Mouse (Mus musculus) liver, embryonic 16.5 days (tissue): ENCODE data around the gene Def6. TPM values are rescaled to one million over a fixed set of nuclear protein-coding genes. Genes with fewer than 3 reads are reported as not detected.
A peak's percentile ranks its signal among the peaks of the same experiment; 100 is the strongest.

Experiments
- ATAC-seq: fragments of 200-750 bp; cut with Nextera tagmentation; 2 replicates; pipeline ENCODE4 v1.8.0; 2017; ENCODE audit warnings: low read depth, mild to moderate bottlenecking, moderate number of reproducible peaks, moderate library complexity
- H3K27ac ChIP-seq: fragments of 300-500 bp; sonication (generic); 2 replicates; pipeline ENCODE4 v1.5.1; 2014; ENCODE audit warnings: mild to moderate bottlenecking, low read length
- H3K27me3 ChIP-seq: fragments of 300-500 bp; sonication (generic); 2 replicates; pipeline ENCODE4 v1.6.1; 2014; ENCODE audit warnings: low read depth, low read length, mixed read lengths; ENCODE audit not compliant: control insufficient read depth, insufficient read depth
- H3K36me3 ChIP-seq: fragments of 300-500 bp; sonication (generic); 2 replicates; pipeline ENCODE4 v1.6.1; 2014; ENCODE audit warnings: mild to moderate bottlenecking; ENCODE audit not compliant: control insufficient read depth, insufficient read depth
- H3K4me1 ChIP-seq: fragments of 300-500 bp; sonication (generic); 2 replicates; pipeline ENCODE4 v1.6.1; 2014; ENCODE audit warnings: low read depth, low read length, mixed read lengths; ENCODE audit not compliant: control insufficient read depth
- H3K4me2 ChIP-seq: fragments of 300-500 bp; sonication (generic); 2 replicates; pipeline ENCODE4 v1.6.1; 2014; ENCODE audit warnings: low read depth, low read length, mixed read lengths
- H3K4me3 ChIP-seq: fragments of 300-500 bp; sonication (generic); 2 replicates; pipeline ENCODE4 v1.5.1; 2014; ENCODE audit warnings: low read depth, mild to moderate bottlenecking, low read length
- H3K9ac ChIP-seq: fragments of 300-500 bp; sonication (generic); 2 replicates; pipeline ENCODE4 v1.6.1; 2014; ENCODE audit warnings: low read depth, low read length
- H3K9me3 ChIP-seq: fragments of 300-500 bp; sonication (generic); replicated peaks from 2 replicates; pipeline ENCODE4 v1.6.1; 2016; ENCODE audit warnings: low read length; ENCODE audit not compliant: control insufficient read depth
- WGBS: fragments of 180-500 bp; shearing (Covaris S2); extraction: QIAGEN DNeasy Blood & Tissue Kit; methylation state at CpG from one replicate; pipeline ENCODE4 v1.1.7; 2014; ENCODE audit not compliant: insufficient replicate concordance; 5-methylcytosine and 5-hydroxymethylcytosine counted together
- polyA plus RNA-seq: library from polyadenylated mRNA; unstranded; fragments of >200 nt; fragmentation: Nextera tagmentation; extraction: Ambion mirVana; gene quantifications from 2 replicates; pipeline ENCODE4 v1.2.1, GENCODE M21; 2015

Gene Def6
- polyA plus RNA-seq, 1 experiment from 2014 or later: 8.2 TPM

DNA sequence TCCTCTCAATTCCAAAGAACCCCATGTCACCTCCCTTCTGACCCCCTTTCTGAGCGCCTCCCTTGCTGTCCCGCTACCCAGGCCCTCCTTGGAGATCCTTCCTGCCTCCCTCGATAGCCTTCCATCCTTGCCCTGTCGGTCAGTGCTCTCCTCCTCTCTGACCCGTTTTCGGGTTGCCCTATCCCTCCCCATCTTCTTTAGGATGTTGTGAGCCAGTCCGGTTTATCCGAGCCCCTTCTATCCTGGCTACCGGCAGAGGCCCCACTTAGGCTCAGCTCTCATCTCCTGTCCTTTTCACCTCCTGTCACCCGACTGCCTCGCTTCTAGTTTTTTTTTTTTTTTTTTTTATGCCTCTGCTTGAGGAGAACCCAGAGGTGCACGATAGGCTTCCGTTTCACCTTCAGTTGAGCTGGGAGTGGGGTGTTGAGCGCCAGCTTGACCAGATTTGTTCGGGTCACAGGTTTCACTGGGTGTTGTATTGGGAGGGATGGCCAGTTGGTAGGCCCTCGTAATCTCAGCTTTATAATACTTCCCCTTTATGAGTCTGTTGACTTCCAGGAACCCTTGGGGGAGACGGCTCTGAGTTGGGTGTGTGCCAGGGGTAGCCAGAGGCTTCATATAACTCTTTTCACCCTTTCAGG is 25.6 kb downstream of the Def6 start:
- peak; percentile 11 for ATAC-seq
- no peaks in the 10 kb centered on the region for H3K9me3 ChIP-seq
- no peaks in the 10 kb centered on the region for H3K36me3 ChIP-seq
- H3K4me2 ChIP-seq: peak overlapping the region; percentile 92
- peak overlapping the region; percentile 86 for H3K4me3 ChIP-seq
- H3K4me1 ChIP-seq: peaks cover 40% of the 10 kb centered on the region
- H3K9ac ChIP-seq: peak overlapping the region; percentile 93
- no peaks in the 10 kb centered on the region for H3K27me3 ChIP-seq
- 3% methylated on average over 17 of the region's 17 CpGs for WGBS
- H3K27ac ChIP-seq: peak overlapping the region; percentile 62

DNA sequence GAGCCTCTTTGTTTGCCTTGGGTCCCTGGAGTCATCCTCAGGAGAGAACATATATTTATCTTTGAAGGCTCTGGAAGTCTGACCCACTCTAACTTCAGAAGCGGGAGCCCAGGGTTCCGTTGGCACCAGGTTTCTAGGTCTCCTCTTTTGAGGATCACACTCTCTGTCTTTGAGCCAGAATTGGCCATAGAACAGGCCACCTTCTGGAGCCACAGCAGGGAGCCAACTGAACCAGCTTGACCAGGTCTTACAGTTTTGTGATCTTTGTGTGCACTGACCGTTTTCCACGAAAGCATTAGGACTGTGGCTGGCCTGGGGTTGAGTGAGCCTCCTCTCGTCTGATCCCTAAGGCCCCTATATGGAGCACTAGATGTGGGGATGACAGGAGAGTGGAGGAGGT is 27.1 kb downstream of the Def6 start:
- ATAC-seq: no peak
- Histone ChIP-seq H3K27ac (no peak overlapping the region), H3K4me2 (no peak overlapping the region), H3K9ac (no peak overlapping the region), H3K4me3 (no peak overlapping the region), H3K4me1 (peaks cover 46% of the 10 kb centered on the region), H3K27me3 (no peaks in the 10 kb centered on the region), H3K9me3 (no peaks in the 10 kb centered on the region), H3K36me3 (no peaks in the 10 kb centered on the region)
- WGBS: 88% methylated on average over 5 of the region's 5 CpGs

DNA sequence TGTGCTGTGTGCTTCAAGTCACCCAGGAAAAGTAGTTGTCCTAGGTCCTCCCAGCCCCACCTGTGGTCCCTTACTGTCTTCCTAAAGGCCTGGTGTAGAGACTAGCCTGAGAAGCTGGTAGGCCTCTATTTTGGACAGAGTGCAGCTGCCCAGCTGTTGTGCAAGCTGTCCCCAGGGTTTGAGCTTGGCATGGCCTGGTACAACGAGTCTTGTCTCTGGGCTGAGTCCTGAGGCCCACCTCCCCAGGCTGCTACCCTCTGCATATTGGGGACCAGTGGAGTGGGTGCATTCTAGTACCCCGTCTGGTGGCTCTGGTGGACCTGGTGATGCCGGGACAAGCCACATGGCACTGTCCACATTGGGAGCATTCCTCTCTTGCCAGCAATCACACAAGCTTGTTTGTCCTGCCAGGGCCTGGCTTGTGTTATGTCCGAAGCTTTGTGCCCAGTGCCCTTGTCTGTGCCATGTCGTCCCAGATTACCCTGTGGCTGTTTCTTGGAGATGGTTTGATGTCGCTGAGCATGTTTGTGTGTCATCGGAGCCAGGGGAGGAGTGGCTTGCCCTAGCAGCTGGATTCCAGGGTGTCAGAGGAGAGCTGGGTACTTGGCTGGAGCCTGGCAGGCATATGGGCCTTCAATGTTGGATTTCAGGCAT is 28.5 kb downstream of the Def6 start:
- Histone ChIP-seq H3K4me3 (no peak overlapping the region), H3K9ac (peak overlapping the region; percentile 35; the same call in 1 of the 2 replicates), H3K36me3 (no peaks in the 10 kb centered on the region), H3K4me1 (peaks cover 48% of the 10 kb centered on the region), H3K9me3 (no peaks in the 10 kb centered on the region), H3K4me2 (peak overlapping the region; percentile 10; the same call in 1 of the 2 replicates), H3K27me3 (no peaks in the 10 kb centered on the region), H3K27ac (no peak overlapping the region)
- ATAC-seq: no peak
- WGBS: 73% methylated on average over 7 of the region's 7 CpGs

DNA sequence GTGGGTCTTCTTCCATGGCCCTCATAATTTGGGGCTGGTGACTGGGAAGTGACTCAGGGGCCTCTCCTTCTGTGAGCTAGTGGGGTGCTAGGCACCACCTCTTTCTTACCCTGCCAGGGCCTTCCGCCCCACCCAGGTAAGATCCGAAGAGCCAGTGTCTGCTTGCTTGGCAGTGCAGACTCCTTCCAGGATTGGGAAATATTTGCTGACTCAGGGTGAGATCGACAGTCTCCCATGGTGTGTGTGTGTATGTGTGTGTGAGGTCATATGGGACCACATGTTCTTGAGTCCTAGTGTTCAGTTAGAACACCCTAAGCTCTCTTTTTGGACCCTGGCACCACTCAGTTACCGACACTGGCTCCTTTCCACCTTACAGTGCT is 29.0 kb downstream of the Def6 start:
- H3K9me3 ChIP-seq: no peaks in the 10 kb centered on the region
- no peaks in the 10 kb centered on the region for H3K36me3 ChIP-seq
- no peak overlapping the region for H3K27ac ChIP-seq
- peaks cover 48% of the 10 kb centered on the region for H3K4me1 ChIP-seq
- ATAC-seq: peak; percentile 7; the same call in 1 of the 2 replicates
- WGBS: 64% methylated on average over 4 of the region's 4 CpGs
- no peak overlapping the region for H3K4me3 ChIP-seq
- peak overlapping the region; percentile 35; the same call in 1 of the 2 replicates for H3K9ac ChIP-seq
- H3K4me2 ChIP-seq: peak overlapping the region; percentile 10; the same call in 1 of the 2 replicates
- H3K27me3 ChIP-seq: no peaks in the 10 kb centered on the region

DNA sequence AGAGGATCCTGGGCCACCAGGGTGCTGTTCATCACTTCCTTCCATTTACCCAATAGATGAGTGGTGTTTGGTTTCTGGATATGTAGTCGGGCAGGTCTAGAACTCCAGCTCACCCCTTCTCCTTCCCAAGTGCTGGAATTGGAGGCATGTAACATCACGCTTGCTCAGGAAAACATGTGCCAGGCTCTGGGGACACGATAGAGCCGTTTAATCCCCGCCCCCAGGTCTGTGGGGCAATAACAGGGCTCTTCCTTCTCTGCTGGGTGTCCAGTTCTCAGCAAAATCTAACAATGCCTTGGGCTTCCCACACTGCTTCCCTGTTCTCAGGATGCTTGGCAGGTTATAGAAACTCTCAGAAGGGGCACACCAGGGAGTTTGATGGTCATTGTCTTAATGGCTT is 29.8 kb downstream of the Def6 start:
- Histone ChIP-seq H3K9me3 (no peaks in the 10 kb centered on the region), H3K4me1 (peaks cover 43% of the 10 kb centered on the region), H3K4me2 (peak overlapping the region; percentile 30), H3K27me3 (no peaks in the 10 kb centered on the region), H3K4me3 (no peak overlapping the region), H3K36me3 (no peaks in the 10 kb centered on the region), H3K9ac (peak overlapping the region; percentile 49), H3K27ac (peak overlapping the region; percentile 58; the same call in 1 of the 2 replicates)
- WGBS: 67% methylated on average over 5 of the region's 5 CpGs
- no peak for ATAC-seq

DNA sequence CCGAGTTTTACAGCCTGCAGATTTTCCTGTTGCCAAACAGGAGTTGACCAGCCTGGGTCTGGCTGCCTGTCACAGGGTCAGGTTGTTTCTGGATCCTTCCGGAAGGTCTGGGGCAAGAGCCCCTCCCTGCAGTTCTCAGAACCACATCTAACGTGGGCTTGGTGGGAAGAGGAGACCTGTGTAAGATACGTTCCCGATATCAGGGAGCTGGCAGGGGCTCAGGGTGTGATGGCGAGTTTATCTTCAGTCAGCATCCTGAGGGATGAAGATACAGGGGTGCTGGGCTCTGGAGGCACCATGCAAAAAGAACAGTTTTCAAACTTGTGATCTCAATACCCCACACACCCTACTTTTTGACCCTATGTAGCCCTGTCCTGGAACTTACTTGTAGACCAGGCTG is 30.3 kb downstream of the Def6 start:
- peak overlapping the region; percentile 49 for H3K9ac ChIP-seq

DNA sequence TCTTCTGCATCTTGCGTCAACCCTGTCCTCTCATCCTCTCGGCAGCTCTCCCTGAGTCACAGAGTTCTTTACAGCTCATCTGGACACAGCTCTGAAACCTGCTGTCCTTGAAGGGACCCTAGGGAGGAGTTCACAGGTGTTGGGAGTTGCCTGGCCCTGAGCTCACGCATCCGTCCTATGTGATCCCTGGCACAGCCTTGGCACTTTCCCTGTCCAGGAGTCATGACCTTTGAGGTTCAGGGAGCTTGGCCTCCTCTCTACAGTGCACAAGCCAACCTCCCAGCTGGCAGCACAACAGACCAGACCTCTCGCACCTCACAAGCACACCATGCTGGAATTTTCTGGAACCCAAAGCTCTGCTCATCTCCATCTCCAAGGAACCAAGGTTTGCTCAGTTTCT is 33.3 kb downstream of the Def6 start:
- Histone ChIP-seq H3K27me3 (no peaks in the 10 kb centered on the region), H3K4me3 (no peak overlapping the region), H3K4me2 (no peak overlapping the region), H3K9me3 (no peaks in the 10 kb centered on the region), H3K36me3 (no peaks in the 10 kb centered on the region), H3K9ac (no peak overlapping the region), H3K27ac (no peak overlapping the region), H3K4me1 (peaks cover 40% of the 10 kb centered on the region)
- 78% methylated on average over 5 of the region's 5 CpGs for WGBS
- ATAC-seq: no peak

More for the DNA sequence above, 30.3 kb downstream of the Def6 start:
- WGBS: 34% methylated on average over 6 of the region's 6 CpGs
- Histone ChIP-seq H3K36me3 (no peaks in the 10 kb centered on the region), H3K4me2 (peak overlapping the region; percentile 30), H3K27me3 (no peaks in the 10 kb centered on the region), H3K9me3 (no peaks in the 10 kb centered on the region), H3K27ac (peak overlapping the region; percentile 58; the same call in 1 of the 2 replicates), H3K4me3 (no peak overlapping the region), H3K4me1 (peaks cover 43% of the 10 kb centered on the region)
- ATAC-seq: peak; percentile 70

DNA sequence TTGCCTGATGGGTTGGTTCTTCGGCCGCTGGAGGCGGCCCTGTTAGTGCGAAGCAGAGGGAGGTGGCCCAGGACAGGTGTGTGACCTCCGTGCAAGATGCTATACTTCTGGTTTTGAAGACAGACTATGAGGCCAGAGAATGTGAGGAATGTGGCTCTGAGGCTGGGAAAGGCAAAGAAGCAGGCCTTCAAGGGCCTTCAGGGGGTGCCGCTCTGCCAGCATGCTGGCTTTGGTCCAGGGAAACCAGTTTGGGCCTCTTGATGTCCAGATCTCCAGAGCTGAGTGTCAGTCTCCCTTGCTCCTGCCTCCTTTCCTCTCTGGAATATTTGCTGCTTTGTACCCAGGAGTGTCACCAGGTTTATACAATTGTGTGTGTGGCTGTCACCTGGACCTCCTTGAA is 34.7 kb downstream of the Def6 start:
- H3K4me3 ChIP-seq: no peak overlapping the region

DNA sequence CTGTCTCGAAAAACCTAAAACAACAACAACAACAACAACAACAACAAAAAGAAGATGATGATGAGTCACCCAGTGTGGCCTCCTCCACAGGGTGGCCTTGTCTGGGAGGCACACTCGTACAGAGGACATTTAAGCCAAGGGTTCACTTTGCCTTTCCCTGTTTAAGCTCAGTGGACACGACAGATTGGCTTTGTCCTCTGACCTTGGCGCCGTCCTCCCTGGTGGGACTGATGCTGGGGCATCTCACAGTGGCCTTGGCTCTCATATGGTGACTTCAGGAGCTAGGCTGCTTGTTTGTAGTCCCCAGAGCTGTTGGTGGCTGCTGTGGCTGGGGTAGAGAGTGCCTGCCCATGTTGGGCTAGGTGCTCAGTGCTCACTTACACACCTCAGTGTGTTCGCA is 36.6 kb downstream of the Def6 start:
- H3K4me3 ChIP-seq: no peak overlapping the region
- peaks cover 33% of the 10 kb centered on the region for H3K4me1 ChIP-seq
- no peak overlapping the region for H3K4me2 ChIP-seq
- ATAC-seq: 0 out of 2 replicates have a peak, but pooled peaks have one; percentile 4
- H3K36me3 ChIP-seq: no peaks in the 10 kb centered on the region
- H3K27ac ChIP-seq: no peak overlapping the region
- no peaks in the 10 kb centered on the region for H3K9me3 ChIP-seq
- 73% methylated on average over 6 of the region's 6 CpGs for WGBS
- H3K27me3 ChIP-seq: no peaks in the 10 kb centered on the region
- H3K9ac ChIP-seq: no peak overlapping the region

More for the DNA sequence above, 34.7 kb downstream of the Def6 start:
- no peak overlapping the region for H3K27ac ChIP-seq
- 82% methylated on average over 6 of the region's 6 CpGs for WGBS
- H3K9ac ChIP-seq: no peak overlapping the region
- no peaks in the 10 kb centered on the region for H3K9me3 ChIP-seq
- no peak overlapping the region for H3K4me2 ChIP-seq
- no peaks in the 10 kb centered on the region for H3K27me3 ChIP-seq
- peaks cover 34% of the 10 kb centered on the region for H3K4me1 ChIP-seq
- no peaks in the 10 kb centered on the region for H3K36me3 ChIP-seq
- no peak for ATAC-seq
